Mouse (Mus musculus): Measurements from ENCODE around the gene Ets2. TPM values are rescaled to one million over a fixed set of nuclear protein-coding genes. Genes with fewer than 3 reads are reported as not detected.

Gene Ets2
- 10 to 100 TPM; 43.1 to 57.4 TPM for total RNA-seq (2021)
- long read RNA-seq, experiment 1, transcript Ets2-205 (1 exons, 3,312 nt), result minor isoform, 6 of 38 reads
- long read RNA-seq, experiment 1, transcript Ets2-201 (10 exons, 3,890 nt), result major isoform, 29 of 38 reads
- long read RNA-seq, experiment 1, partial matches to known transcripts, result 0 of 38 reads
- long read RNA-seq, experiment 1, other reads (novel, unspliced or antisense), result 1 of 38 reads
- long read RNA-seq, experiment 2, transcript Ets2-201 (10 exons, 3,890 nt), result major isoform, 12 of 16 reads
- long read RNA-seq, experiment 2, partial matches to known transcripts, result 0 of 16 reads
- long read RNA-seq, experiment 2, other reads (novel, unspliced or antisense), result 0 of 16 reads

- peak; percentile 92 to 95 for DNase-seq
Measured at GRCm38 (mm10) chr16:95701802-95702561, at the start of gene Ets2. Gene Ets2, plus strand, starts transcription at chr16:95702075.

DNA sequence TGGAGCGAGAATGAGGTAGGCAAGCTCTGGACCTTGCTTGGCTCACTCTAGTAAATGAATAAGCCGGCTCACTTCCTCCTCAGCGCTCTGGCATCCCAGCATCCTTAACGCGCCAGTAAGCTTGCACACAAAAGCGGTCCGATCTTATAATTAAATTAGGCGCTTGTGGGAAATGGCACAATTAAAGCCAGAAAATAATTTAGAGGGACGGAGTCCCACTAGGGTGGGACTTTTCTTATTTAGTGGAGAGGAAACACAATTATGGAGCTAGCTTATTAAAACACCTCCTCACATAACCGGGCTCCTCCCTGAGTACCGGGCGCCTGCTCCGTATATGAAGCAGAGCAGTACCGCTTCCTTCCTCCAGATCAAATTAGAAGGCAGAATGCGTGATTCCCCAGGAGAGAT is 47.7 kb upstream of the Ets2 start:
- DNase-seq, result no peak

DNA sequence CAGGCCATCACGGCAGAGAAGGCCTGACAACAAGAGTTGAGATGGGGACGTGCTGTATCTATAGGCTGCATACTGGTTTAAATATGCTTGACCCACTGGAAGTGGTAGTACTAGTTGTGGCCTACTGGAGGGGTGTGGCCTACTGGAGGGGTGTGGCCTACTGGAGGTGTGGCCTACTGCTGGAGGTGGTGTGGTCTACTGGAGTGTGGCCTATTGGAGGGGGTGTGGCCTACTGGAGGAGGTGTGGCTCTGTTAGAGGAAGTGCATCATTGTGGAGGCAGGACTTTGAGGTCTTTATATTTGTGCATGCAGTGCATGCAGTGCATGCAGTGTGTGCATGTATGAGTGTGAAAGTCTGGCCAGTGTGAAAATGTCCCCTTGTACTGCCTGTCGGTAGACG is 45.3 kb upstream of the Ets2 start:
- DNase-seq, result no peak

- no peak for DNase-seq
Measured at GRCm38 (mm10) chr16:95657187-95657586, 44.7 kb upstream of the Ets2 start.

- no peak for DNase-seq
Measured at GRCm38 (mm10) chr16:95657756-95658155, 44.1 kb upstream of the Ets2 start.

GRCm38 (mm10) chr16:95658836-95659430 is 42.9 kb upstream of the Ets2 start:
- peak; percentile 61 to 79 for DNase-seq

GRCm38 (mm10) chr16:95659461-95659860 is 42.4 kb upstream of the Ets2 start:
- peak in 1 of 2 experiments; percentile 34 for DNase-seq

DNA sequence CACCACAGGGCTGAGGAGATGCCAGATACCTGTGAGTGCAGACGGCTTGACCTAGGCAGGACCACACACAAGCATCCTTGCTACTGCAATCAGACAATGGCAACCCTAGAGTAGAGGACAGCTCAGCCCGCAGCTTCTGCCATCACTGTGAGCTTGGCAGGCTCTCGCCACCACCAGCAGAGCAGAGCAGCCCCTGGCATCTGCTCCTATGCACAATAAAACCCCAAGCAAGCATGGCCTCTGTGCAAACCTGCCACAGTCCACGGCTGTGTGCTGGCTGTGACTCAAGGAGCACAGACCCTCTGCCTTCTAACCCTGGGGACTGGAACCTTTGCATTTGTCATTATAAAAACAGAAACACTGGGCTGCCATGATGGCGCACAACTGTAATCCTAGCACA is 41.0 kb upstream of the Ets2 start:
- DNase-seq, result no peak

- no peak for DNase-seq
Measured at GRCm38 (mm10) chr16:95665472-95666131, 36.3 kb upstream of the Ets2 start.

GRCm38 (mm10) chr16:95666288-95666687 is 35.6 kb upstream of the Ets2 start:
- no peak for DNase-seq

DNA sequence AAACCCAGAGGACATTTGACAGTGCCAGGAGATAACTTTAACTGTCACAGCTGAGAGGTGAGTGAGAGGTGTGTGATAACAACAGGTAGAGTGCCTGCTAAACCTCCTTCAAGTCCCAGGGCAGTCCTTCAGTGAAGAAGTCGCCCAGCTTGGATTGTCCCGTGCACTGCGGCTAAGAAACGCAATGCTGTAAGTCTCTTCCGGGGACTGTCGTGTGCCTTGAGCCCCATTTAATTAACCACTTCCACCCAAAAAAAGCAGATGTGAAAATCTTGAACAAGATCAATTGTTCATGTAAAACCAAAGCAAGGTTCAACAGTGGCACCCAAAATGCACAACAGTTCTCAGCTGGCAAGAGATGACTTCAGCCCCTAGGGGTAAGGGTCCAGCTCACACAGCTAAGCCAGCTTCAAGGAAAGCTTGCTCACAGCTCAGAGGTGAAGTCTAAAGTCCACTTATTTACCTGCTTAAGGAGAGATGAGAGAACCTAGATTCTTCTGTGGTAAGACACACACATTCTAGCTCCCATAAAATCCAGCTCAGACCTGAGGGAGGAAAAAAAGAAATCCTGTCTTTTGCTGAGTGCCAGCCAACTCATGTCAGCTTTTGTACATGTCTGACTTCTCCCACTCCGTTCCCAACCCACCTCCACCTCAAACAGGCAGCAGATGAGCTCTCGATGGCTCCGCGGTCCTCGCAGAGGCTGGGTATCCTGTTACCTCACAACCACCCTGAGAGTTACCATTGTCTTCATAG is 34.3 kb upstream of the Ets2 start:
- DNase-seq, result no peak

- no peak for DNase-seq
Measured at GRCm38 (mm10) chr16:95668151-95668993, 33.5 kb upstream of the Ets2 start.

DNA sequence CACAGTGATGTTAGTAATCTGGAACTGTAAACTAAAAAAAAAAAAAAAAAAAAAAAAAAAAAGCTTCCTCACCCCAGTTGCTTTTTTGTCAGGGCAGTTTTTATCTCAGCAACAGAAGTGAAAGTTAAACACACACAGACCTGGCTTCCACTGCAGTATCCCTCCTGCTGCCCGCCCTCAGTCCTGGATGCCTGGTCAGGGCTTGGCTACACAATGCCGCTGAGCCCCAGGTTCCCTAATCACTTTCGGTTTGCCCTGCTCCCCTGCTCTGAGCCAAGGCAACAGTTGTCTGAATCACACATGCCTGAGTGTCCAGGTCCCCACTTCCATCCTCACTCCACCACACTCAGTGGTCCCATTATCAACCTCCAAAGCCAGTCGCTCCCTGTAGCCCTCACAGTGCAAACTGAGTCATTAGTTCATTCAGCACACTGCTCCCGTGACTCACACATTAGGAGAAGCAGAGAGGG is 27.4 kb upstream of the Ets2 start:
- DNase-seq, result peak in 1 of 2 experiments; percentile 27

DNA sequence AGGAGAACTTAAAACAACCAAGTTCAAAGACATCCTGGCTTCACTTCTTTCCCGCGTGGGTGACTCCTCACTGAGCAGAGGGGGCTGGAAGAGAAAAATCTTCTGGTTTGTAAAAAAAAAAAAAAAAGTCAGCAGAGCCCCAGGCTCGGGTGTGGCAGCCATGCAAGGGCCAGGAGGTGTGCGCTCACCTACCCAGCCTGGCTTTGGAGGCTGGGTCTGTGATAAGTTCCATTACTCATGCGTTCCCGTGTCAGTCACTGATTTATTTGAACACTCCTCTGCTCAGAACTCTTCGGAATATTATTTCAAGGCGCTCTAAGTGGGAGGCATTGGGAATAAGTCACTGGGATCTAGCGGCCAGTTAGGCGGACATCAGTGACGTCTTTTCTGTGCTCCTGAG is 26.7 kb upstream of the Ets2 start:
- peak; percentile 10 to 45 for DNase-seq

DNA sequence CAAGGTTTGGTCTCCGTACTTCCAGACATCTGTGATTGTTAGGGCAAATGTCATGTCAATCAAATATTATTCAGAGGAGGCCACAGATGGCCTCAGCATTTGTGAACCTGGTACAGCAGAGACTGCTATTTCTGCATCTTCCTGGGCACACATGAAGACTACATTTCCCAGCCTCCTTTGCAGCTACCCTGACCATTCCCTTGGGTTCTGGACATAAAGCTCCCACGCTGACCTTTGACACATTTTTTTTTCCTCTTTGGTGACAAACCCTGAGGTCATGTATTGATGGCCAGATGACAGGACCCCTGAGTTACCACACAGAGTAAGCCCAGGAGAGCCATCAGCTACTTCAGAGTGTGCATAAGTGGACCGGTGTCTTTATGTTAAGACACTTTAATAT is 25.2 kb upstream of the Ets2 start:
- no peak for DNase-seq

DNA sequence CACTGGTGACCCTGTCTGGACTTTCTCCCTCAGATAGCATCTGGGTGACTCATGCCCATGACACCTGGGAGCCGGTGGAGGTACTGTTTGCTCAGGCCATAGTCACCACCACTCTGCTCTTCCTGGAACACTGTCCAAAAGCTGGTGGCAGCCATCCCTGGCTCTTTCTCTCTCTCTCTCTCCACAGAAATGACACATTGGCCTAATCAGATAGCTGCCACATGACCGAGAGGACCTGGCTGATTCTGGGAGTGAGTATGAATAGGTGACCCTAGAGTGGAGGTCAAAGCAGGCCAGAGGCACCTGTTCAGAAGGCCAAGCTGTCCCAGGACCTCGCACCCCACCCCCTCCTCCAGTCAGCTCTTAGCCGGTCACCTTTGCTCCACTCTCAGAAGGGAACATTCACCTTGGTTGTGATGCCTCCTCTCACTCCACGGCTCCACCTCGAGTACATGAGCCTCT is 19.4 kb upstream of the Ets2 start:
- DNase-seq, result no peak

DNA sequence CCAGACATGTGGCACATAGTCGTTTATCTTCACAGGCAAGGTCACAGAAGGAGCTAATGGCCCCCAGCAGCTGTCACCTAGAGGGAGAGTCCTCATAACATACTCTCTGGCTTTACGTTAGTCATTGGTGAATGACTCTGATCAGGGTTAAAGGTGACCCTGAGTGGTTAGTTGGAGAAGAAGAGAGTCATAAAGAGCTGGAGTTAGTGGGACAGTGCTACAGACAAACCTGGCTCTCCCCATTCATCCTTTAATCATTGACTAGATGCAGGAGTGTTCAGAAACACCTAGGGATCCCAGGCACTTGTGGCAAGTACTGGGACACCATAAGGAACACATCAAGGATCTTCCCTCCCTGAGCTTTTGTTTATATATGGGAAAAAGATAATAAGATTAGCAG is 16.1 kb upstream of the Ets2 start:
- DNase-seq, result no peak

DNA sequence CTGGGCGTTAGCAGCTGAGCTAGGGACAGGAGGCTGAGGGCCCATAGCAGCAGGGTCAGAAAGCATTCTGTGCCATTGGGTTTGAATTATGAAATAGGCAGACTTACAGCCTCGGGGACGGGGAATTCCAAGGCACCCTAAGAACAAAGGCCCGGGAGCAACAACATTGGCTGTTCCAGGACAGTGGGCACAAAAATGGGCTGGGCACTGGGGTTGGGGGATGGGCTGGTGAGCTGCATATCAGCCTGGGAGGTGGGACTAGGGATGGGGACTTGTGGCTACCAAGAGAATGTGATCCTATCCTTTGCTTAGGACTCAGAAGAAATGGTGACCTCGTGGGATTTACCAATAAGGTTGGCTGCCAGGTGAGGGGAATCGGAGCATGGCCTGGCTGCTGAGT is 15.6 kb upstream of the Ets2 start:
- no peak for DNase-seq

DNA sequence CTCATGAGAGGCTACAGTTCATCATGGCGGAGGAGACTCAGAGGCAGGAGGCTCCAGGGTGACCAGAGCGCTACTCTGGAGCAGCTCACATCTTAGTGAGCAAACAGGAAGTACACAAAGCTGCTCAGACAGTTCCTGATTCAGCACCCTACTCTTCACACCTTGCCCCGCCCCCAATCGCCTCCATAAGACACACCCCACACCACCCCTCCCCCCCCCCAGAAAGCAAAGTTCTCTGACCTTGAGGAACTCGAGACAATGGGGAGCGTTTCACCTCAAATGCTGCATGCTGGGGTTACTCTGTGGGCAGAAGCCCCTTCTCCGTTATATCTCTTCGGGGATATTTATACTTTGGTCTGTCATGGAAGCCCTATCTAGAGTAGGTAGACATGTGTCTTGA is 15.0 kb upstream of the Ets2 start:
- DNase-seq, result no peak

- DNase-seq, result no peak
Measured at GRCm38 (mm10) chr16:95688010-95688409, 13.9 kb upstream of the Ets2 start.

DNA sequence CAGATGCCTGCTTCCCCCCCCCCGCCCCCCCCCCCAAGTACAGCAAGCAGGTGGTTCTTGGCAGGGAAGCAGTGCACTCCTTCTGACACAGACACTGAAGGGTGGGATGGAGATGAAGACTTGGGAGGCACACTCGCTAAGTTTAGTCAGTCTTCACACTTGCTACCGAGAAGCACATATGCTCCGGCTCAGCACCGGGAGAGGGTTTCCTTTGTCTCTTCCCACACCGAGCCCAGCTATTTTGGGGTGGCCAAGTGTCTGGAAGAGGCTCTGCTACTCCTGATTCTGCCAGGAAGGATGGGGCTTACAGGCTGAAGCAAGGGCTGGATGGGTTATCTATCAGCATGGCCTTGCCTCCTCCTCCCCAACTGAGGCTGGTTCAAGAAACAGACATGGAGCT is 5.3 kb upstream of the Ets2 start:
- DNase-seq, result no peak
